Mouse (Mus musculus): ENCODE data around the gene Snx32. TPM values are rescaled to one million over a fixed set of nuclear protein-coding genes. Genes with fewer than 3 reads are reported as not detected.

Gene Snx32
- polyA plus RNA-seq, 1 experiment = 164 TPM

DNA sequence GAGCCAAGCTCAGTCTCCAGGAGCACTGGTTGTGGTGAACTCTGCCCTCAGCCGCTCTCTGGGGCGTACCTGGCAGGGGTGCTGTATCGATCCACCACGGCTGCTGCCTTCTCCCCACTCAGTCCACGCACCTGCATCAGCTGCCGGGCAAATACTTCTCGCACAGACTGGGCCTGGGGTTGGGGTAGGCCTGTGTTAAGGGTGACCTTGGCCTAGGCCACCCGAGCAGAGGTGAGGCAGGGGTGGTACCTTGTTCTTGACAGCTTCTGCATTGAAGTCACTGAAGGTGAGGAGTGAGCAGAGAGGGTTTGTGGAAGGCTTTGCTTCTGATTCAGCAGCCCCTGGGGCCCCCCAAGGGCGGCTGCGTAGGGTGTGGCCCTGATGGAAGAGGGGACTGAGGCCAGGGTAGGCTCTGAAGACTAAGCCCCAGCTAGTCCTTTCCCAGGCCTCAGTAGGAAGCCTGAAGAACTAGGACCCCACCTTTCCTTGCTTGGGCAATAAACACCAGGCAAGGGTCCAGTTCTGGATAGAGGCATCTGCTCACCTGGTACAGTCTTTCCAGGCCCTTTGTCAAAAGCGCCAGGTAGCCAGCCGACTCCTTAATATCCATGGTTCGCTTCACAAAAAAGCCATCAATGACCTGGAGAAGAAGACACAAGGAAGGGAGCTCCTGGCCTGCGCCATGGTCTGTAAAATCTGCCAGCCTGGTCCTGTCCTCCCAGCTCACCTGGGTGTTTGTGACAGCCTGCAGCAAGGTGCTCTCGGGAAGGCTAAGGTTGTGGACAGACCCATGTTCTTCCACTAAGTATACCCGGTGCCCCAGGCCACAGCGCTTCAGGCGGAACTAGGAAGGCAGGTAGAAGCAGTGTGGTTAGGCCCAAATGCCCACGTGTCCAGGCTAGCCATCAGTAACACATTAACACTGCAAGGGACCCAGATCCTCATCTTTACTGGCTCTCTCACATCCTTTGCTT, 26.7 kb downstream of the Snx32 start:
- no peak for DNase-seq (ENCODE audit: extremely low spot score in 1 of 2, low spot score in 1 of 2)

- no peak for DNase-seq (ENCODE audit: extremely low spot score in 1 of 2, low spot score in 1 of 2)
These were observed 28.9 kb downstream of the Snx32 start for GRCm38 (mm10) chr19:5481398-5481797.

GRCm38 (mm10) chr19:5480016-5480415, 30.3 kb downstream of the Snx32 start:
- no peak for DNase-seq (ENCODE audit: extremely low spot score in 1 of 2, low spot score in 1 of 2)

DNA sequence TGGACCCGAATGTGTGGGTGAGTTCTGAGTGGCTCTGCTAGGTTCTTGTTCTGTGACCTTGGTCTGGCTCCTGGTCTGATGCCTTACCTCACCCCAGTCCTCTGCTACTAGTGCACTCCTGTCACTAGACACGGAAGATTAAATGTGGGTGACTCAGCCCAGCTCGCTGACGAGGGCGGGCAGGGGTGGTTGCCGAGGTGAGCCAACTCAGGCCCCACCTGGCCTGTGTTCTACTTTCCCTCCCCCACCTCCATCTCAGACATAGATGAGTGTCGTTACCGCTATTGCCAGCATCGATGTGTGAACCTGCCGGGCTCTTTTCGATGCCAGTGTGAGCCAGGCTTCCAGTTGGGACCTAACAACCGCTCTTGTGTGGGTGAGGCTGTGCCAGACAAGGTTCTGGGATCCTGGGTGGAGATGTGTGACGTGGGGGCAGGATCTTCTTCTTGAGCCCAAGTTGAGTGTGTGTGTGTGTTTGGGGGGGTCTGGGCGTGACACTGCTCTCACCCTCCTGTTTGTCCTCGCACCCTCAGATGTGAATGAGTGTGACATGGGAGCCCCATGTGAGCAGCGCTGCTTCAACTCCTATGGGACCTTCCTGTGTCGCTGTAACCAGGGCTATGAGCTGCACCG, 32.6 kb downstream of the Snx32 start:
- no peak for DNase-seq (ENCODE audit: extremely low spot score in 1 of 2, low spot score in 1 of 2)

GRCm38 (mm10) chr19:5477004-5477667, 33.2 kb downstream of the Snx32 start:
- peak in 1 of 2 experiments; percentile 71 for DNase-seq (ENCODE audit: extremely low spot score in 1 of 2, low spot score in 1 of 2)

DNA sequence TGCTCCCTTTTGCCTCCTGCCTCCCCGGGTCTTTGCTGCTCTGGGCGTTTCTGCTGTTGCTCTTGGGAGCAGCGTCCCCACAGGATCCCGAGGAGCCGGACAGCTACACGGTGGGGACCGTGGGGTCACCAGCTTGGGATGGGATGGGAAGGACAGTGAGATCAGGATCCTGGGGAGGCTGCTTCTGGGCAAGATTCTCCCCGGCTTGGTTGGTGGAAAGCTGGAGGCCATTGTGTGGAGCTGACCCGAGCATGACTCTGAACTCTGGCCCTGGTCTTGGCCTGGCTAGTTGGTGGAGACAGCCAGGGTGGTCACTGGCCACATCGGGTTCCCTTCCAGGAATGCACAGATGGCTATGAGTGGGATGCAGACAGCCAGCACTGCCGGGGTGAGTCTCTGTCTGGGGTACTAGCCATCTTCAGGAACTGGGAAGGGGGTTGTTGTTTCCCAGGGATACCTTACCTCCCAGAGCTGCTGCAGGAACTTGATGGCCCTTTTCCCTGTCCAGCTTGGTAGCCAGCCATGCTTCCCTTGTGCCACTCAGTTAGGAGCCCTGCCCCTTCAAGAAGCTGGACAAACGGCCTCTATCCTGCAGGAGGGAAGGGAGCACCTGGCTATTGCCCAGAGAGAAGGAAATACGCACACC, 35.1 kb downstream of the Snx32 start:
- no peak for DNase-seq (ENCODE audit: extremely low spot score in 1 of 2, low spot score in 1 of 2)

GRCm38 (mm10) chr19:5474281-5475068, 35.9 kb downstream of the Snx32 start:
- DNase-seq (ENCODE audit: extremely low spot score in 1 of 2, low spot score in 1 of 2) = no peak

GRCm38 (mm10) chr19:5473720-5474119, 36.6 kb downstream of the Snx32 start, which contains the start of gene Efemp2:
Efemp2 (plus strand) TSS chr19:5473954.
- peak in 1 of 2 experiments; percentile 70 for DNase-seq (ENCODE audit: extremely low spot score in 1 of 2, low spot score in 1 of 2)

- no peak for DNase-seq (ENCODE audit: extremely low spot score in 1 of 2, low spot score in 1 of 2)
These were observed 37.5 kb downstream of the Snx32 start for GRCm38 (mm10) chr19:5472857-5473256.

DNA sequence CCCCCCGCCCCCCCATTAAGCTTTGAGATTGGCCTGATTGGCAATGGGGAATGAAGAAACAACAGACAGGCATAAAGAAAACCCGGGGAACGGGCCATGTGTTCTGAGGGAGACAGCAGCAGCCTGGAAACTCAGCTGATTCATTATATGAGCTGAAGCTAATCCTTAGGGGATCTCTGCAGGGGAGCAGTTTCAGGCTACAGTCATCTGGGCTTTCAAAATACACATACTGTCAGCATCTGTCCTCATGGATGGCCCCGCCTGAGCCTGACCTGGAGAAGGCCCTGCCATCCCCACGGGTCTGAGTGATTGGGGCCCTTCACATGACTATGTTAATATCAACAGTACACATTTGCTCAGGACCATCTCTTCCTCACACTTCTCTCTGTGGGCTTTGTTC, 38.5 kb downstream of the Snx32 start:
- no peak for DNase-seq (ENCODE audit: extremely low spot score in 1 of 2, low spot score in 1 of 2)

DNA sequence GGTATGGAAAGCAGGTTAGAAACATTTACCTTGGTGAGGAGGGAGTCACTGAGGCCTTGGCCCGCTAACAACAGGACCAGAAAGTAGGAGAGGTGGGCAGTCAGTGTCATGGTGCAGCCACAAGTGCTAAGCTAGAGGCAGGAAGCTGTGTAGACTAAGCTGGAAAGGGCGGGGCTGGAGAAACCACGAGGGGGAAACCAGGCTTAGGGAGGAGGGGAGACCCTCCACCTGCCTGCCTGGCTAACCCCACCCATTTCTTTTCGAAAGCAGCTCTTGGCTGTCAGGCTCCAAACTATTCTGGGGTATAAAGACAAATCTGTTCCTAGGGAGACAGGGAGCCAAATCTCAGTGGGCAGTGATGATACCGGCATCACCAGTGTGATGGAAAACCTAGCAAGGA, 42.0 kb downstream of the Snx32 start, which contains the start of gene Ctsw:
TSS of gene Ctsw (minus strand) at position 134 of the 400 bp plus-strand sequence.
- no peak for DNase-seq (ENCODE audit: extremely low spot score in 1 of 2, low spot score in 1 of 2)

DNA sequence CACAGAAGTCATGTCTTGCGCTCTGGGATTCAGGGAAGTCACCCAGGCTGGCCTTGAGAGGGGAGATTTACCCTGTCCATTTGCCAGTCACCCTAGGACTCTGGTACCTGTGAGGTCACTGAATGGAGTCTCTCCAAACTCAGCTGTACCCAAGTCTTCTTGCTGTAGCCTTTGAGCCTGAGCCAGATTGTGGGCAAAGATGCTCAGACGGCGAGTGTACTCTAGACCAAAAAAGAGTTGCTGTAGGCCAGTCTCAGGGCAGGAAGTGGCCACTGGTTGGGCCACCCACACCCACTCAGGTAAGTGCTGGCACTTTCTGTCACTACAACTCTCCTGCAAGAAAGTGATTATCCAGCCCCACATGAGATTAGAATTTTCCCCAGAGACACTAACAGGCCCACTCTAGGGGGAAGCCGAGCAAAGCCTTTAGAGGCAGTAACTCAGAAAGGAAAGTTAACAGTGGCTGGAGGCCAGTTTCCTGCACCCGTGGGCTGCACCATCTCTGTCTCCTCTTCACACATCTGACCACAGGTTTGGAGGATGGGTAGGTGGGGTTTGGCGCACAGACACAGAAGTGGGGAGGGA, 43.3 kb downstream of the Snx32 start:
- no peak for DNase-seq (ENCODE audit: extremely low spot score in 1 of 2, low spot score in 1 of 2)

GRCm38 (mm10) chr19:5465037-5465436, 45.3 kb downstream of the Snx32 start:
- DNase-seq (ENCODE audit: extremely low spot score in 1 of 2, low spot score in 1 of 2) = no peak

DNA sequence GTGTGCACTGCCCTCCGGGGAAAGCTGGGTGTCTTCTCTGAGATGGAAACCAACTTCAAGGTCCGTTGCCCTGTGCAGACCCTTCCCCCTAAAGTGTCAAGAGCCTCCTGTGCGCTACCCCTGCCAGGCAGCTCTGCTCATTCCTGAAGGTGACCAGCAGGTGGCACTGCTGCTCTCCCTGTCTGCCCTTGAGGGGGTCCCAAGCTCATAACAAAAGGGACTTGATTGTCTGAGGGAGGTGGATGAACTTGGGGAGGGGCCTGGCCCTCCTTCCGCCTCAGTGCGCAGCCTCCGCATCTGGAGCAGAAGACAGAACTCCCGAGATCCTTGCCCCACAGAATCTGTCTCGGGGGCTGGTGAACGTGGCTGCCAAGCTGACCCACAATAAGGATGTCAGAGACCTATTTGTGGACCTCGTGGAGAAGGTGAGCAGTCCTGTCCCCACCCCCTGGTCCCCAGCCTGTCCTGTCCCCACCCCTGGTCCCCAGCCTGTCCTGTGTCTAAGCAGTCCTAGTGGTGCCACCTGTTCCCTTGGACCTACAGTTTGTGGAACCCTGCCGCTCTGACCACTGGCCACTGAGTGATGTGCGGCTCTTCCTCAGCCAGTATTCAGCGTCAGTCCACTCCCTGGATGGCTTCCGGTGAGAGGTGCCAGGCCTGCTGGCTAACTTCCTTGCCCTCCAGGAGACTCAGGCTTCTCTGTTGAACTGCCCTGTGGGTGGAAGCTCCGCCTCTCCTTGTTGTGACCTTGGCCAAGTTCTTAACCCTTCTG, 46.4 kb downstream of the Snx32 start:
- peak in 1 of 2 experiments; percentile 56 for DNase-seq (ENCODE audit: extremely low spot score in 1 of 2, low spot score in 1 of 2)

DNA sequence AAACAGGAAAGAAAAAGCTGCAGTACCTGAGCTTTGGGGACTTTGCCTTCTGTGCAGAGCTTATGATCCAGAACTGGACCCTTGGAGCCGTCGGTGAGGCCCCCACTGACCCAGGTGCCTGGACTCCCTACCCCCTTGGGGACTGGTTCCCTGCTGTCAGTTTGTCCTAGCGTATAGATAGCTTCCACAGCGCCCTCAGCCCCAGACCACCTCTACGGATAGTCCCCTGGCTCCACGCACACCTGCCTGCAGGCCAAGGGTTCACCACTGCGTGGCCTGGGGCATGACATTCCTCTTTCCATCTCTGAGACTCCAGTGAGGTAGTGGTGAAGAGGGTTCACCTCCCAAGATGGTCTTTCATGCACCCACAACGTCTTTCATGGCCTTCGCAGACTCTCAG, 47.1 kb downstream of the Snx32 start:
- DNase-seq (ENCODE audit: extremely low spot score in 1 of 2, low spot score in 1 of 2) = no peak

GRCm38 (mm10) chr19:5461411-5461810, 48.9 kb downstream of the Snx32 start:
- DNase-seq (ENCODE audit: extremely low spot score in 1 of 2, low spot score in 1 of 2) = no peak

DNA sequence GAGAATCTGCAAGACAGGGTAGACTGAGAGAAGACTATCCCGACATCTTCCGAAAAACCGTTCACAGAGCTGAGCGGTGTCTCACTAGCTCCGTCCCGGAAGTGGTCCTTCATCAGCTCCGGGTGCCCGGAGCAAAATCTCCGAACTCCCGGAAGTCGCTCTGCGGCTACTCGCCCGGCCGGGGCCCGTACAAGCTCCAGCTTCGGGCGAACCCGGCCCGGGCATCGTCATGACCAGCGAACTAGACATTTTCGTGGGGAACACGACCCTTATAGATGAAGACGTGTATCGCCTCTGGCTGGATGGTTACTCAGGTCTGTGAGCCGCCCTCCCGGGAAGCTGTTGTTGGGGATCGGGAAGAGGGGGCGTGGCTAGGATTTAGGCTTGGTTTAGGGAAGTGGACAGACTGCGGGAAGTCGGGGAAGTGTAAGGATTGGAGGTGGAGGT, 49.9 kb downstream of the Snx32 start, which contains the start of gene Fibp:
TSS of gene Fibp (plus strand) at position 151 of the 447 bp plus-strand sequence.
- peak; percentile 60 to 91 for DNase-seq (ENCODE audit: extremely low spot score in 1 of 2, low spot score in 1 of 2)

GRCm38 (mm10) chr19:5459896-5460295, 50.4 kb downstream of the Snx32 start:
- DNase-seq (ENCODE audit: extremely low spot score in 1 of 2, low spot score in 1 of 2) = peak in 1 of 2 experiments; percentile 49

Data from frontal cortex, adult 2 months (tissue).